Mouse (Mus musculus) gastrocnemius, postnatal 36 days (tissue): ENCODE data around the gene Atp5f1. TPM values are rescaled to one million over a fixed set of nuclear protein-coding genes. Genes with fewer than 3 reads are reported as not detected.

Experiments used
- DNase-seq, 2 experiments: peaks; one replicate each; pipeline ENCODE4 v3.0.0; 2022
- intact Hi-C: fragments of 180-260 bp; cut with DNase I; formaldehyde crosslinking; loops from one replicate; pipeline ENCODE4 v1.15.1; 2025
- total RNA-seq, 2 experiments: library from RNA; stranded (reverse); gene quantifications; 2 replicates each; pipeline ENCODE4 v1.2.3; 2021

The Atp5f1 gene
- total RNA-seq, 2 experiments from 2014 or later, result 614 to 667 TPM

DNA sequence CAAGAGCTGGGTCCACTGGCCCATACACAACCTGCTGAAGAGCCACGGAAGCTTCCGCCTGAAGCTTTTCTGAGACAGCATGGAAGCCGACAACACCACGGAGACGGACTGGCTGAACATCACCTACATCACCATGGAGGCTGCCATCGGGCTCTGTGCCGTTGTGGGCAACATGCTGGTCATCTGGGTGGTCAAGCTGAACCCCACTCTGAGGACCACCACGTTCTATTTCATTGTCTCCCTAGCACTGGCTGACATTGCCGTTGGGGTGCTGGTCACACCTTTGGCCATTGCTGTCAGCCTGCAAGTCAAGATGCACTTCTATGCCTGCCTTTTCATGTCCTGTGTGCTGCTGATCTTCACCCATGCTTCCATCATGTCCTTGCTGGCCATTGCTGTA is 55.2 kb downstream of the Atp5f1 start:
- DNase-seq, result no peak
- intact Hi-C loops, result loop anchor here (5.0 kb wide), 1 partner anchor 157 kb away; no protein-coding TSS in a partner anchor

DNA sequence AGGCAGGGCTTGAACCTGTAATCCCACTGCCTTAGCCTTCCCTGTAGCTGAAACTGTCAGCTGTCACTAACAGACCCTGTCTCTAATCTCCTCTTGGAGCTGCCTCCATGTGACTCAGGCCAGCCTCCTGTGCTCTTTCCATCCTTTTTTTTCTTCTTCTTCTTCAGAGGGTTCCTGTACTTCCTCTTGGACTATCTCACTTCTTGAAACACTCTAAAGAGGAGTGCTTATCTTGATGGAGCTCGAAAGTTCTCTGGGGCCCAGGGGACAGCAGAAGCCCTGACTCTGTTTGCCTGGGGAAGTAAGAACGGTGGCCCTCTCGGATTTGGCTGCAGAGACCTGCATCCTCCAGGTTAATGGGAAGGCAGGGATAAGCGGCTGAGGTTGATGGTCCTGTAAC is 55.7 kb downstream of the Atp5f1 start:
- intact Hi-C loops, result loop anchor here (5.0 kb wide), 1 partner anchor 157 kb away; no protein-coding TSS in a partner anchor
- no peak for DNase-seq

DNA sequence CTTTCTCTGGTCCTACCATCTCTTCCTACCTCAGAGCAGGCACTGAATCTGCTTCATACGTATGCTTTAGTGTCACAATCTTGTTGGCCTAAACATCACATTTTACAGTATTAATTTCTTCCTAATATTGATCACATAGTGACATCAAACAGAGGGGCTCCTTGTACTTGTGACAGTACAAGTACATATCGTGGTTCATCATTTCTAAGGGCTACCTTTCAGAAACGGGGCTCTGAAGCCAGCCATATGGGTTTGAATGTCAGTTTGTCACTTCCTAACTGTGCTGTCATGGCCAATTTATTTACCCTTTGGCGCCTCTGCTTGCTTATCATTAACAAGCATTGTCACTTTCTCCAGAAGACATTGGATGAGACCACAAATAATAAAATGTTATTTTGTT is 58.4 kb downstream of the Atp5f1 start:
- intact Hi-C loops, result loop anchor here (5.0 kb wide), 1 partner anchor 154 kb away; no protein-coding TSS in a partner anchor

DNA sequence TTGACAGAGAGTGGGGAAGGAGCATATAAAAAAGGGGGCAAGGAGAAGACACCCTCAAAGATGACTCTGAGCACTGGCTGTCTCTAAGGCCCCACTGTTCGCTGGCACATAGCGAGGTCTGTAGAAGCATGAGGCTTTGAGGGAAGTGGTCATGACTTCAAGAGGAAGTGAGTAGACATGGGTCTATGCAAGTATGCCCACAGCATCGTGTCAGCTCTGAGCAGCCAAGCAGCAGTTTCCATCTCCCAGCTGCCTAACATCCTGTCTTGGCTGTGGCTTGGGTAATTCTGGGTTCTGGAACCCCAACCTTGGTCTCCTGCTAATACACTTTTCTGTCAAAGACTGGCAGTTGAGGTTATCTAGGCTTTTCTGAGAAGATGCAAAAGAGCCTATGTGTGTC is 59.2 kb downstream of the Atp5f1 start:
- intact Hi-C loops, result loop anchor here (5.0 kb wide), 1 partner anchor 153 kb away; no protein-coding TSS in a partner anchor
- DNase-seq, result no peak

More for the DNA sequence above, 58.4 kb downstream of the Atp5f1 start:
- DNase-seq, result no peak

- no peak for DNase-seq
- intact Hi-C loops, result loop anchor here (5.0 kb wide), 1 partner anchor 153 kb away; no protein-coding TSS in a partner anchor
Observed at GRCm38 (mm10) chr3:105900266-105900665, 59.6 kb downstream of the Atp5f1 start.

- intact Hi-C loops, result loop anchor here (2.0 to 5.0 kb wide), 2 partner anchors 152 to 225 kb away; no protein-coding TSS in a partner anchor
- DNase-seq, result peak; percentile 74 to 80
Observed at GRCm38 (mm10) chr3:105899394-105900147, 60.3 kb downstream of the Atp5f1 start.

DNA sequence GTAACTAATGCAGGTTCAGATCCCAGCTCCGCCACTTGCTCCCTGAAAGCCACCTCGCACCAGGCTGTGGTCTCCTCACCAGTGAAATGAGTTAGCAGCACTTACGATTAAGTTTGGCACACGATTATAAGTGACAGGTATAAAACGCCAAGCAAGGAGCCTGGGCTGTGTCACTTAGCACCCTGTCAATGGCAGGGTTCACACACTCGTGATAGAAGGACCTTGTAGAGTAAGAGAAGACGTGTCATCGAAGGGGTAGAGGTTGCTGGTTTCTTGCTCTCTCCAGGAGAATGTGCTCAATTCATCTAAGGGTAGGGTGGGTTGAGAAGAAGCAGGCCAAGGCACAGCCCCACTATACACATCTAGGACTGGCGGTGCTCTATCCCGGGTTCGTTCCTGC is 61.0 kb downstream of the Atp5f1 start:
- intact Hi-C loops, result loop anchor here (2.0 kb wide), 1 partner anchor 224 kb away; no protein-coding TSS in a partner anchor
- no peak for DNase-seq

DNA sequence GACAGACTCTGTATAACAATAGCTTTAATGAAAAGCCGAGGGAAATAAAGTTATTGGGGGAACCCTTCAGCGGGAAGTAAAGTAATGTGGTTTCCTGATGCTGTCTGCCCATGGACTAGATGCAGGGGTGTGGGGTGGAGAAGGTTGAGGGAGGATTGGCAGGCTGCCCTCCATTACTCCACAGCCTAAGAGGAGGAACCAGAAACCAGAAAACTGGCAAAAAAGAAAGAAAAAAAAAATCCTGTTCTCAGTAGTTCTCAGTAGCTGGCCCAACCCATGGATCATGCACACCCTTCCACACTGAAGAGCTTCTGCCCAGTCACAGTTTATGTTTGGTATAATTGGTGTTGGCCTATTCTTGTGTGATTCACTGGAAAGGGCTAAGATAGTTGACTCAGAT is 61.6 kb downstream of the Atp5f1 start:
- intact Hi-C loops, result loop anchor here (2.0 kb wide), 1 partner anchor 224 kb away; no protein-coding TSS in a partner anchor
- DNase-seq, result peak in 1 of 2 experiments; percentile 51

GRCm38 (mm10) chr3:105896811-105897210 is 63.1 kb downstream of the Atp5f1 start:
- DNase-seq, result no peak
- intact Hi-C loops, result no loop called here

GRCm38 (mm10) chr3:105894601-105895592 is 65.0 kb downstream of the Atp5f1 start:
- peak; percentile 80 to 82 for DNase-seq
- intact Hi-C loops, result loop anchor here (5.0 kb wide), 2 partner anchors 78 to 123 kb away; no protein-coding TSS in a partner anchor

- peak; percentile 67 for DNase-seq
- intact Hi-C loops, result loop anchor here (5.0 kb wide), 2 partner anchors 77 to 122 kb away; no protein-coding TSS in a partner anchor
Observed at GRCm38 (mm10) chr3:105893941-105894391, 65.9 kb downstream of the Atp5f1 start.

Other genes starting within 250 kb of the Atp5f1 start
- 10 to 100 TPM; 81.0 to 87.5 TPM for gene Rap1a, start 158.8 kb downstream of the Atp5f1 start, total RNA-seq
- gene Adora3, start 89.2 kb downstream of the Atp5f1 start, total RNA-seq, result not detected
- gene Tmigd3, start 89.2 kb downstream of the Atp5f1 start, total RNA-seq, result not detected
- under 1 TPM in 1 of 2 experiments, not detected in 1; 0.26 TPM for gene I830077J02Rik, start 27.4 kb downstream of the Atp5f1 start, total RNA-seq
- gene Wdr77, start 730 bp downstream of the Atp5f1 start, total RNA-seq, result 10 to 100 TPM; 26.9 to 29.3 TPM
- under 1 TPM; 0.51 to 0.79 TPM for gene Ovgp1, start 13.6 kb upstream of the Atp5f1 start, total RNA-seq
- not detected for gene Pifo, start 54.5 kb upstream of the Atp5f1 start, total RNA-seq
- gene Chil5, start 72.7 kb upstream of the Atp5f1 start, total RNA-seq, result not detected
- gene Chia1, start 153.1 kb upstream of the Atp5f1 start, total RNA-seq, result not detected
- not detected for gene Chil3, start 207.5 kb upstream of the Atp5f1 start, total RNA-seq